Mouse (Mus musculus): ENCODE results near the gene Acacb. TPM values are rescaled to one million over a fixed set of nuclear protein-coding genes. Genes with fewer than 3 reads are reported as not detected.

Acacb gene
- polyA plus RNA-seq, 1 experiment from 2014 or later = 3.2 TPM

GRCm38 (mm10) chr5:114131521-114131840, 14.9 kb upstream of the Acacb start:
- no peaks in the 10 kb centered on the region for H3K27me3 ChIP-seq (ENCODE audit: control insufficient read depth, insufficient read depth, low read length)
- peak overlapping the region; percentile 69 for H3K9ac ChIP-seq (ENCODE audit: low read length)
- H3K9me3 ChIP-seq (replicated peaks; ENCODE audit: control insufficient read depth, low read length) = no peaks in the 10 kb centered on the region
- peak overlapping the region; percentile 70 for H3K27ac ChIP-seq (ENCODE audit: low read length)
- WGBS = under 1% methylated on average over 15 of the region's 15 CpGs
- no peaks in the 10 kb centered on the region for H3K36me3 ChIP-seq (ENCODE audit: control insufficient read depth, insufficient read depth, low read length)
- peak overlapping the region; percentile 91 for H3K4me2 ChIP-seq (ENCODE audit: low read depth, low read length)
- H3K4me3 ChIP-seq (replicated peaks; ENCODE audit: low read length) = peak overlapping the region; percentile 63
- ATAC-seq (ENCODE audit: insufficient read depth, low FRiP score) = no peak
- peaks cover 35% of the 10 kb centered on the region for H3K4me1 ChIP-seq (ENCODE audit: control insufficient read depth, insufficient read depth, low read length)

DNA sequence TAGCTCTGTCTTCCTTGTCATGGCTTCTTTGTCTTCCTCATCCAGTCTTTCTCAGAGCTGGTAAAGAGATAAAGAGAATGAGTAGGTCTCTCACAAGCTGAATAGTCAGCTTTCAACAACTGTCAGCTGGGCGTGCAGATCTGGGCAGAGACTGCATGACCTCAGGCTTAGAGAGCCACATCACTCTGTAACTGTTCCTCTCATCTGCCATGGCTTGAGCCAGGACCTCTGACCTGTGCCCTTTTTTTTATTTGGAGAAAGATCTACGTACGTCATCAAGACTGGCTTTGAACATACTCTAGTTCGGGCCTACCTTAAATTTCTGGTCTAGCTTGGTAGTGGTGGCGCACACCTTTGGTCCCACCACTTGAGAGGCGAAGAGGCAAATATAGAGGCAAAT, 13.5 kb upstream of the Acacb start:
- no peak for ATAC-seq (ENCODE audit: insufficient read depth, low FRiP score)
- peaks cover 34% of the 10 kb centered on the region for H3K4me1 ChIP-seq (ENCODE audit: control insufficient read depth, insufficient read depth, low read length)
- no peak overlapping the region for H3K4me3 ChIP-seq (replicated peaks; ENCODE audit: low read length)
- no peaks in the 10 kb centered on the region for H3K9me3 ChIP-seq (replicated peaks; ENCODE audit: control insufficient read depth, low read length)
- 88% methylated on average over 6 of the region's 6 CpGs for whole genome bisulfite sequencing
- H3K27me3 ChIP-seq (ENCODE audit: control insufficient read depth, insufficient read depth, low read length) = no peaks in the 10 kb centered on the region
- H3K36me3 ChIP-seq (ENCODE audit: control insufficient read depth, insufficient read depth, low read length) = no peaks in the 10 kb centered on the region
- H3K4me2 ChIP-seq (ENCODE audit: low read depth, low read length) = no peak overlapping the region
- H3K9ac ChIP-seq (ENCODE audit: low read length) = no peak overlapping the region
- no peak overlapping the region for H3K27ac ChIP-seq (ENCODE audit: low read length)

- ATAC-seq (ENCODE audit: insufficient read depth, low FRiP score) = no peak
- Histone ChIP-seq H3K4me2 (ENCODE audit: low read depth, low read length) (no peak overlapping the region), H3K9me3 (replicated peaks; ENCODE audit: control insufficient read depth, low read length) (no peaks in the 10 kb centered on the region), H3K4me3 (replicated peaks; ENCODE audit: low read length) (no peak overlapping the region), H3K4me1 (ENCODE audit: control insufficient read depth, insufficient read depth, low read length) (peaks cover 41% of the 10 kb centered on the region), H3K27ac (ENCODE audit: low read length) (no peak overlapping the region), H3K36me3 (ENCODE audit: control insufficient read depth, insufficient read depth, low read length) (no peaks in the 10 kb centered on the region), H3K9ac (ENCODE audit: low read length) (no peak overlapping the region), H3K27me3 (ENCODE audit: control insufficient read depth, insufficient read depth, low read length) (no peaks in the 10 kb centered on the region)
- 44% methylated on average over 6 of the region's 6 CpGs for WGBS
These were observed 12.2 kb upstream of the Acacb start for GRCm38 (mm10) chr5:114134091-114134534.

- H3K4me3 ChIP-seq (replicated peaks; ENCODE audit: low read length) = no peak overlapping the region
- WGBS = 85% methylated on average over 10 of the region's 10 CpGs
- H3K4me2 ChIP-seq (ENCODE audit: low read depth, low read length) = no peak overlapping the region
- H3K4me1 ChIP-seq (ENCODE audit: control insufficient read depth, insufficient read depth, low read length) = peaks cover 40% of the 10 kb centered on the region
- H3K27ac ChIP-seq (ENCODE audit: low read length) = no peak overlapping the region
- no peak overlapping the region for H3K9ac ChIP-seq (ENCODE audit: low read length)
- H3K27me3 ChIP-seq (ENCODE audit: control insufficient read depth, insufficient read depth, low read length) = no peaks in the 10 kb centered on the region
- H3K9me3 ChIP-seq (replicated peaks; ENCODE audit: control insufficient read depth, low read length) = no peaks in the 10 kb centered on the region
- no peak for ATAC-seq (ENCODE audit: insufficient read depth, low FRiP score)
- H3K36me3 ChIP-seq (ENCODE audit: control insufficient read depth, insufficient read depth, low read length) = no peaks in the 10 kb centered on the region
These were observed 10.8 kb upstream of the Acacb start for GRCm38 (mm10) chr5:114135516-114135915.

DNA sequence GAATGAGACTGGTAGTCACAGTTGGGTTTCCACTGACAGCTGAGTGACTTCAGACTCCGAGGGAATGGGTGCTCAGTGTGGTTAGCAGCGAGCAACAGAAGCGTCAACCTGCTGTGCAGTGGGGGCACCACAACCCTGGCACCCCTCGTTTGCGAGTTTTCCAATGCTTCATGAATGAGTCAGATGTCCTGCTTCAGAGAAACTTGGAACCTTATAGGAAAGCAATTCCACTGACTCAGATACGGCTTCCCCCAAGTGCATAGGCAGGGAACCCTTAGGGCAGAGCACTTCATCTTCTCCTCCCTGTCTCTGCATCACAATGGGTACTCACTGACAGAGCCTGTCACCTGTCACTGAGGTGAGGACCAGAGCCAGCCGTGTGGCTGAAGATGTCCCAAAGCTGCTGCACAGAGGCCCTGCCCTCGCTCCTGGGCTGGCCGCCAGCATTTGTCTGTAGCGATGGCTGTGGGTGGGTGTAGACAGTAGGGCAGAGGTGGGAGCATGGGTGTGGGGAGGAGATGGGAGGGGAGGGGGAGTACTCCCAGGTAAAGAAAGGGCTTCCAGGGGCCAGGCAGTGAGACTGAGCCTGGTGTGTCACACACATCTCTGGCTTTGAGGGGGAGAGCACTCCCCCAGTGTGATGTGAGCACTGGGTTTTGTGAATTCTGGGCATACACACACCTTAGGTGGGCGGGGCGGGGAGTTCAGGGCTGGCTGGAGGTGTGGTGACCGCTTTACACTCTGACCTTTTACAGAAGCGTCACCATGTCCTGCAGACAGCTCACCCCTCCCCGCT, 8.7 kb upstream of the Acacb start:
- no peaks in the 10 kb centered on the region for H3K27me3 ChIP-seq (ENCODE audit: control insufficient read depth, insufficient read depth, low read length)
- H3K4me3 ChIP-seq (replicated peaks; ENCODE audit: low read length) = no peak overlapping the region
- peak overlapping the region; percentile 84 for H3K27ac ChIP-seq (ENCODE audit: low read length)
- H3K4me2 ChIP-seq (ENCODE audit: low read depth, low read length) = no peak overlapping the region
- H3K9me3 ChIP-seq (replicated peaks; ENCODE audit: control insufficient read depth, low read length) = no peaks in the 10 kb centered on the region
- H3K36me3 ChIP-seq (ENCODE audit: control insufficient read depth, insufficient read depth, low read length) = no peaks in the 10 kb centered on the region
- H3K4me1 ChIP-seq (ENCODE audit: control insufficient read depth, insufficient read depth, low read length) = peaks cover 33% of the 10 kb centered on the region
- peak overlapping the region; percentile 29; the same call in 1 of the 2 replicates for H3K9ac ChIP-seq (ENCODE audit: low read length)
- WGBS = 74% methylated on average over 15 of the region's 15 CpGs
- ATAC-seq (ENCODE audit: insufficient read depth, low FRiP score) = peak; percentile 15; the same call in 1 of the 2 replicates

DNA sequence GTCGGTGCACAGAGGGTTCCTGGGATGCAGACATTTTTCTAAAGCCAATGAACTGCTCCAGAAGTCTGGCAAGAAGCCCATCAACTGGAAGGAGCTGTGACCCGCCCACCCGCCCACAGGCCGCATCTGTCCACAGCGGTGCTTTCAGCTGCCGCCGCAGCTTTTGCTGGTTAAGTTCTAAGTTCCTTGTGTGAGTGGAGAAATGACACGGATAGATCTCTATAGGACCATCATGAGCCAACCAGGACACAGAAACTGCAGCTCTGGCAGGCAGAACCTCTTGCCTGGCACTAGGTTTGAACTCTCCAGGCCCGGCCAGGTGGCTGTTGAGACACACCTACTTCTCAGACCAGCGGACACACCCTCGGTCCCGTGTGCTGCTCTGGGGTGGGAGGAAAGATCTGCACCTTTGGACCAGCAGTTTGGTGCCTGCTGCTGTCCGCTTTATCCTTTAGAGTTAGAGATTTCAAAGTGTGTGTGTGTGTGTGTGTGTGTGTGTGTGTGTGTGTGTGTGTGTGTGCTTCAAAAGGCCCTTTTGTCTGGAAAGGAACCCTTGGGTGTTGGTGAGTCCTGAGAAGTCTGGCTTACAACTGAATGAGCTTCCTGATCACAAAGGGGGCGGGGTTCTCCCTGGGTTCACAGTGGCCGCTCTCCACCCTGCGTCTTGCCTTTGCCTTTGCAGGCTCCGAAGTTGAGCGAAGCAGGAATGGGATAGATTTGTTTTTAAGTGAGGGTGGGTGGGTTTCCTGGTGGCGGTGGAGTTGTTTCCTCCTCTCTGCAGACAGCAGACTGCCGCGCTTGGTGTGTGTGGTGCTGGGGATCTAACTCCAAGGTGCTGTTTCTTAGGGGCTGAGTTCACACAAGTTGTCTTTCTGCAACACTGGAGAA, 7.8 kb upstream of the Acacb start:
- Histone ChIP-seq H3K9ac (ENCODE audit: low read length) (peak overlapping the region; percentile 33), H3K9me3 (replicated peaks; ENCODE audit: control insufficient read depth, low read length) (no peaks in the 10 kb centered on the region), H3K4me2 (ENCODE audit: low read depth, low read length) (peak overlapping the region; percentile 25; the same call in 1 of the 2 replicates), H3K4me1 (ENCODE audit: control insufficient read depth, insufficient read depth, low read length) (peaks cover 25% of the 10 kb centered on the region), H3K36me3 (ENCODE audit: control insufficient read depth, insufficient read depth, low read length) (no peaks in the 10 kb centered on the region), H3K27ac (ENCODE audit: low read length) (peak overlapping the region; percentile 84), H3K4me3 (replicated peaks; ENCODE audit: low read length) (no peak overlapping the region), H3K27me3 (ENCODE audit: control insufficient read depth, insufficient read depth, low read length) (no peaks in the 10 kb centered on the region)
- 58% methylated on average over 21 of the region's 21 CpGs for WGBS
- peak; percentile 66 for ATAC-seq (ENCODE audit: insufficient read depth, low FRiP score)

DNA sequence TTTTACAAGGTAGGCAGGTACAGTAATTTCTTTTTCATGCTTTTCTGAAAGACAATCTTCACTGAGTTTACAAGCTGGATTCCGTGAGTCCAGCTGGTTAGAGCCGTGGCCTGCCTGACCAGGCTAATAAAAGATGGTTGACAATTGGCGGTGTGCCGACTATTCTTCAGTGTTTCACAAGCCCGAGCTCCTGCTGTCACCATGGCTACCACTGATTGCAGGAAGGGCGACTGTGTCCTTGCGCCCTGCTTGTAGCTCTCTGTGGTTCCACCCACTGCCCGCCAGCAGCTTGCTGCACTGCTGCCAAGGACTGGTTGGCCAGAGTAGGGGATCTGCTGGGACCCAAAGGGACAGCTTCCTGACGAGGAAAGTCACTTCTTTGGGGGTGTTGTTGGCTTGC, 7.2 kb upstream of the Acacb start:
- ATAC-seq (ENCODE audit: insufficient read depth, low FRiP score) = peak; percentile 75; the same call in 1 of the 2 replicates
- Histone ChIP-seq H3K9me3 (replicated peaks; ENCODE audit: control insufficient read depth, low read length) (no peaks in the 10 kb centered on the region), H3K4me1 (ENCODE audit: control insufficient read depth, insufficient read depth, low read length) (peaks cover 19% of the 10 kb centered on the region), H3K27me3 (ENCODE audit: control insufficient read depth, insufficient read depth, low read length) (no peaks in the 10 kb centered on the region), H3K36me3 (ENCODE audit: control insufficient read depth, insufficient read depth, low read length) (no peaks in the 10 kb centered on the region), H3K27ac (ENCODE audit: low read length) (peak overlapping the region; percentile 84), H3K4me2 (ENCODE audit: low read depth, low read length) (no peak overlapping the region), H3K9ac (ENCODE audit: low read length) (no peak overlapping the region), H3K4me3 (replicated peaks; ENCODE audit: low read length) (no peak overlapping the region)
- WGBS = 44% methylated on average over 9 of the region's 9 CpGs

DNA sequence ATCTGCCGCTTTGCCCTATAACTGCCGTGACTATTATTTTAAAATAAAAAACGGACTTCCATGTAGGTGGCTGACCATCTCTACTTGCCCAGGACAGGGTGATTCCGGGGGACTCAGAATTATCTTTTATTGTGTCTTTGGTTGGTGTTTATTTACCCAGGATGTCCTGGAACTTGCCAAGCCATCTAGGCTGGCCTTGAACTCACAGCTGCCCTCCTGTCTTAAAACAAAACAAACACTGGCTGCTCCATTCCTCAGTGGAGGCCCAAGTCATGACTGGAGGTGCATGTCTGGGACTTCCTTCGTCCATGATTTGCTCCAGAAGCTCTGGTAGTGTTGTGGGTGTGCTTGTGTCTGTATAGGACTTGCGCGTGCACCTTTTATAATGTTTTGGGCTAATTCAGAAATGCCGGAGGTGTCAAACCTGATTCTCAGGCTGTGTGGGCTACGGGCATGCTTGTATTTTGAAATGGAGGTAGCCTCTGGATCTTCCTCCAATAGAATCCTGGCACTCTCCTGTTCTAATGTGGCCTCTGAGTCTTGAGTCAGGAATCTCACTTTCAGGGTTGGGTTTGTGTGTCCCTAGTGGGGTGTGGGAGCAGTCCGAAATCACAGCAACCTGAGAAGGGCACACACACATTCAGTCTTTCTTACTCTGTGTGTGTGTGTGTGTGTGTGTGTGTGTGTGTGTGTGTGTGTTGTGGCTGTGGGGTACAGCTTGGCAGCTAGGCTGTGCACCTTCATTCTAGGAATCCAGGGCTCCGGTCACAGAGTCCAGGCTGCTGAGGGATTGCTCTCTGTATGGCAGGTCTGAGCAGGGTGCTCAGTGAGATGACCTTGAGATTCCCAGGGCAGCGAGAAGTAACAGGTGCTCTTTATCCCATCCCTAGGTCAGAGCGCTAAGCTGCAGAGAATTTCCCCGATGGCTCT, 973 bp downstream of the Acacb start:
- no peak overlapping the region for H3K4me2 ChIP-seq (ENCODE audit: low read depth, low read length)
- no peak overlapping the region for H3K4me3 ChIP-seq (replicated peaks; ENCODE audit: low read length)
- no peaks in the 10 kb centered on the region for H3K4me1 ChIP-seq (ENCODE audit: control insufficient read depth, insufficient read depth, low read length)
- peak; percentile 33; the same call in 1 of the 2 replicates for ATAC-seq (ENCODE audit: insufficient read depth, low FRiP score)
- H3K36me3 ChIP-seq (ENCODE audit: control insufficient read depth, insufficient read depth, low read length) = no peaks in the 10 kb centered on the region
- H3K27ac ChIP-seq (ENCODE audit: low read length) = peak overlapping the region; percentile 19; the same call in 1 of the 2 replicates
- H3K9ac ChIP-seq (ENCODE audit: low read length) = no peak overlapping the region
- H3K9me3 ChIP-seq (replicated peaks; ENCODE audit: control insufficient read depth, low read length) = no peaks in the 10 kb centered on the region
- H3K27me3 ChIP-seq (ENCODE audit: control insufficient read depth, insufficient read depth, low read length) = no peaks in the 10 kb centered on the region
- WGBS = 74% methylated on average over 14 of the region's 14 CpGs
